Mouse (Mus musculus) c-Kit-positive CD71-positive TER-119-negative erythroid progenitor cells, embryonic 14.5 days (primary cell): Measurements from ENCODE around the gene Rasl11b.

Experiments used
- DNase-seq: peaks from one replicate; pipeline ENCODE4 v3.0.0-alpha.2; 2013; ENCODE audit warnings: low read depth

The Rasl11b gene

GRCm38 (mm10) chr5:74211346-74211745, 16.3 kb downstream of the Rasl11b start:
- DNase-seq, result no peak

GRCm38 (mm10) chr5:74214501-74215110, 19.5 kb downstream of the Rasl11b start:
- no peak for DNase-seq

GRCm38 (mm10) chr5:74215125-74215524, 20.0 kb downstream of the Rasl11b start:
- DNase-seq, result no peak

- DNase-seq, result no peak
Measured at GRCm38 (mm10) chr5:74218524-74218923, 23.4 kb downstream of the Rasl11b start.

- DNase-seq, result no peak
Measured at GRCm38 (mm10) chr5:74222626-74223025, 27.5 kb downstream of the Rasl11b start.

GRCm38 (mm10) chr5:74224480-74224879, 29.4 kb downstream of the Rasl11b start:
- DNase-seq, result no peak

GRCm38 (mm10) chr5:74226183-74226582, 31.1 kb downstream of the Rasl11b start:
- no peak for DNase-seq

GRCm38 (mm10) chr5:74227352-74227751, 32.3 kb downstream of the Rasl11b start:
- no peak for DNase-seq

GRCm38 (mm10) chr5:74228938-74229337, 33.9 kb downstream of the Rasl11b start:
- DNase-seq, result no peak

- DNase-seq, result no peak
Measured at GRCm38 (mm10) chr5:74229775-74230413, 34.8 kb downstream of the Rasl11b start.

- no peak for DNase-seq
Measured at GRCm38 (mm10) chr5:74230525-74230924, 35.4 kb downstream of the Rasl11b start.

GRCm38 (mm10) chr5:74233808-74234207, 38.7 kb downstream of the Rasl11b start:
- no peak for DNase-seq

GRCm38 (mm10) chr5:74239369-74239768, 44.3 kb downstream of the Rasl11b start:
- DNase-seq, result no peak

- no peak for DNase-seq
Measured at GRCm38 (mm10) chr5:74240298-74240697, 45.2 kb downstream of the Rasl11b start.

- no peak for DNase-seq
Measured at GRCm38 (mm10) chr5:74240926-74241680, 46.0 kb downstream of the Rasl11b start.

- no peak for DNase-seq
Measured at GRCm38 (mm10) chr5:74242654-74243053, 47.6 kb downstream of the Rasl11b start.

- no peak for DNase-seq
Measured at GRCm38 (mm10) chr5:74244406-74245019, 49.4 kb downstream of the Rasl11b start.

- no peak for DNase-seq
Measured at GRCm38 (mm10) chr5:74245641-74246145, 50.6 kb downstream of the Rasl11b start.

GRCm38 (mm10) chr5:74246453-74246852, 51.4 kb downstream of the Rasl11b start:
- no peak for DNase-seq

- DNase-seq, result no peak
Measured at GRCm38 (mm10) chr5:74246971-74247370, 51.9 kb downstream of the Rasl11b start.
